Mouse (Mus musculus): ENCODE data around the gene Tm4sf5.

Gene Tm4sf5

DNA sequence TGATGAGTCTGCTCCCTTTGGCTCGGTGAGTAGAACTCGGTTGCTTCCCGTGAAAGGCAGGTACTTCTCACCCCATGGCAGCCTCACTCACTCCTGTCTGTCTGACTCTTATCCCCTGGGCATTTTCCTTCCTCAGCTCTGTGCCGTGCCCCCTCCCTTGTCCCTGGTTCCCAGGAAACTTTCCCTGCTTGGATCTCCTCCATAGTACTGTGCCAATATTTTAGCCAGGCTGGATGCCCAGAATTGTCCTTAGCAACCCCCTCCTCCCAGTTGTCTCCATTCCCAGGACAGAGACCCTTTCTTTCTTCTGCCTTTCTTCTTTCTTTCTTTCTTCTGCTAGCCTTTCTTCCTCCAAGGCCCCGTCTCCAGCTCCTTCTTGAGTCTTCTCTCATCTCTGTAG is 36.4 kb downstream of the Tm4sf5 start:
- DNase-seq (ENCODE audit: low read depth, low spot score), result no peak

GRCm38 (mm10) chr11:70544496-70544895 is 39.5 kb downstream of the Tm4sf5 start:
- no peak for DNase-seq (ENCODE audit: low read depth, low spot score)

DNA sequence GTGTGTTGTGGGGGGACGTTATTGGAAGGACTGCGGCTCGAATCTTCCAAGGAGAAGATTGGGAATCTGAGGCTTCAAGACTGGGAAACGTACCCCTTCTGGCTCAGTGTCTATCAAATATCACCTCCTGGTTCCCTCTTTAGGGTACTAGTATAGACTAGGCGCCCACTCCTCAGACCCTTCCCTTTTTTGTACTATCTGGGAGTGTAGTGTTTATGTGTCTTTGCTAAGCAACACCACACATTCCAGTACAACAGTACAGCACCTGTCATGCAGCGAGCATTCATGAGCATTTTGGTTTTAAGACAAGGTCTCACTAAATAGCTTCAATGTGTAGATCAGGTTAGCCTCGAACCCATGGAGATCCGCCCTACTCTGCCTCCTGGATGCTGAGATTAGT is 46.5 kb downstream of the Tm4sf5 start:
- DNase-seq (ENCODE audit: low read depth, low spot score), result no peak

- DNase-seq (ENCODE audit: low read depth, low spot score), result no peak
These were observed 48.9 kb downstream of the Tm4sf5 start for GRCm38 (mm10) chr11:70553940-70554339.

- DNase-seq (ENCODE audit: low read depth, low spot score), result no peak
These were observed 52.5 kb downstream of the Tm4sf5 start for GRCm38 (mm10) chr11:70557545-70557944.
